Mouse (Mus musculus) gastrocnemius, postnatal 36 days (tissue): ENCODE results near the gene Nrap. TPM values are rescaled to one million over a fixed set of nuclear protein-coding genes. Genes with fewer than 3 reads are reported as not detected.
A peak's percentile ranks its signal among the peaks of the same experiment; 100 is the strongest.
"Not testable (repeated sequence)": the region's sequence is repeated elsewhere in the genome, so short reads cannot be mapped to it uniquely, and the experiment has no call there.

Source experiments
- DNase-seq, 2 experiments: peaks; one replicate each; pipeline ENCODE4 v3.0.0; 2022
- intact Hi-C: fragments of 180-260 bp; cut with DNase I; formaldehyde crosslinking; loops from one replicate; pipeline ENCODE4 v1.15.1; 2025
- long read RNA-seq, 2 experiments: library from polyadenylated mRNA; stranded (forward); transcript quantifications; one replicate each; pipeline ENCODE4 v2.0.0; 2021
- total RNA-seq, 2 experiments: library from RNA; stranded (reverse); gene quantifications; 2 replicates each; pipeline ENCODE4 v1.2.3; 2021

The Nrap gene
- 100 to 1,000 TPM; 598 to 893 TPM for total RNA-seq
- long read RNA-seq, experiment 1, full-length matches to known transcripts, result 15 of 262 reads
- long read RNA-seq, experiment 1, partial matches to known transcripts, result 142 of 262 reads
- long read RNA-seq, experiment 1, other reads (novel, unspliced or antisense), result 105 of 262 reads
- long read RNA-seq, experiment 2, full-length matches to known transcripts, result 27 of 467 reads
- long read RNA-seq, experiment 2, partial matches to known transcripts, result 409 of 467 reads
- long read RNA-seq, experiment 2, other reads (novel, unspliced or antisense), result 31 of 467 reads

- intact Hi-C loops, result no loop called here
- DNase-seq, result peak in 1 of 2 experiments; percentile 29
Observed at GRCm38 (mm10) chr19:56389879-56390278, at the start of gene Nrap. Gene Nrap, minus strand, starts transcription at chr19:56390037.

GRCm38 (mm10) chr19:56439072-56439434 is 49.2 kb upstream of the Nrap start:
- no peak for DNase-seq
- intact Hi-C loops, result no loop called here

- intact Hi-C loops, result no loop called here
- DNase-seq, result no peak
Observed at GRCm38 (mm10) chr19:56438357-56439071, 48.7 kb upstream of the Nrap start.

- intact Hi-C loops, result no loop called here
- no peak for DNase-seq
Observed at GRCm38 (mm10) chr19:56436380-56436779, 46.5 kb upstream of the Nrap start.

- DNase-seq, result no peak
- intact Hi-C loops, result no loop called here
Observed at GRCm38 (mm10) chr19:56433581-56433980, 43.7 kb upstream of the Nrap start.

GRCm38 (mm10) chr19:56432706-56433105 is 42.9 kb upstream of the Nrap start:
- intact Hi-C loops, result no loop called here
- DNase-seq, result no peak

- DNase-seq, result no peak
- intact Hi-C loops, result no loop called here
Observed at GRCm38 (mm10) chr19:56430369-56430768, 40.5 kb upstream of the Nrap start.

- intact Hi-C loops, result loop anchor here (5.0 kb wide), 1 partner anchor 132 kb away; no protein-coding TSS in a partner anchor
- DNase-seq, result no peak
Observed at GRCm38 (mm10) chr19:56425492-56425891, 35.7 kb upstream of the Nrap start.

- no peak for DNase-seq
- intact Hi-C loops, result loop anchor here (5.0 kb wide), 4 partner anchors 132 to 482 kb away; no protein-coding TSS in a partner anchor
Observed at GRCm38 (mm10) chr19:56424606-56425395, 35.0 kb upstream of the Nrap start.

GRCm38 (mm10) chr19:56423370-56423769 is 33.5 kb upstream of the Nrap start:
- intact Hi-C loops, result loop anchor here (5.0 kb wide), 3 partner anchors 149 to 484 kb away; no protein-coding TSS in a partner anchor
- no peak for DNase-seq

- intact Hi-C loops, result loop anchor here (5.0 kb wide), 3 partner anchors 150 to 485 kb away; no protein-coding TSS in a partner anchor
Observed at GRCm38 (mm10) chr19:56422476-56423338, 32.9 kb upstream of the Nrap start.

GRCm38 (mm10) chr19:56420345-56420744 is 30.5 kb upstream of the Nrap start:
- no peak for DNase-seq
- intact Hi-C loops, result loop anchor here (5.0 kb wide), 3 partner anchors 152 to 487 kb away; no protein-coding TSS in a partner anchor

More at GRCm38 (mm10) chr19:56422476-56423338, 32.9 kb upstream of the Nrap start:
- DNase-seq, result peak; percentile 78 to 86

- intact Hi-C loops, result no loop called here
- DNase-seq, result no peak
Observed at GRCm38 (mm10) chr19:56419452-56419851, 29.6 kb upstream of the Nrap start.

- DNase-seq, result no peak
- intact Hi-C loops, result no loop called here
Observed at GRCm38 (mm10) chr19:56418404-56418803, 28.6 kb upstream of the Nrap start.

GRCm38 (mm10) chr19:56409884-56410283 is 20.0 kb upstream of the Nrap start:
- DNase-seq, intact Hi-C loops: not testable (repeated sequence)

GRCm38 (mm10) chr19:56406581-56406980 is 16.7 kb upstream of the Nrap start:
- intact Hi-C loops, result no loop called here
- peak in 1 of 2 experiments; percentile 47 for DNase-seq

GRCm38 (mm10) chr19:56405824-56406223 is 16.0 kb upstream of the Nrap start:
- DNase-seq, result no peak
- intact Hi-C loops, result no loop called here

- no peak for DNase-seq
- intact Hi-C loops, result no loop called here
Observed at GRCm38 (mm10) chr19:56401864-56402263, 12.0 kb upstream of the Nrap start.

GRCm38 (mm10) chr19:56400200-56400599 is 10.4 kb upstream of the Nrap start:
- intact Hi-C loops, result no loop called here
- DNase-seq, result peak; percentile 70 to 71

GRCm38 (mm10) chr19:56398528-56398795 is 8.6 kb upstream of the Nrap start:
- intact Hi-C loops, result no loop called here

More at GRCm38 (mm10) chr19:56398528-56398795, 8.6 kb upstream of the Nrap start:
- DNase-seq, result no peak
